Mouse (Mus musculus) brown adipose tissue, adult 24 weeks (tissue): Measurements from ENCODE around the gene Bcl2. TPM values are rescaled to one million over a fixed set of nuclear protein-coding genes. Genes with fewer than 3 reads are reported as not detected.

Source experiments
- polyA plus RNA-seq: library from polyadenylated mRNA; stranded (reverse); fragments of >200 nt; gene quantifications from 2 replicates; pipeline ENCODE4 v1.2.4, GENCODE M21; 2012; ENCODE audit not compliant: missing spikeins, insufficient read depth, insufficient read length

The Bcl2 gene
- polyA plus RNA-seq, 1 experiment = 1.3 TPM

Other genes with a start within 250 kb of the Bcl2 start
- gene Kdsr, start 45.5 kb upstream of the Bcl2 start, polyA plus RNA-seq = 16.1 and 34.1 TPM in 2 replicates
- gene Vps4b, start 82.5 kb upstream of the Bcl2 start, polyA plus RNA-seq = 29.6 and 44.8 TPM in 2 replicates
- gene Serpinb5, start 146.9 kb upstream of the Bcl2 start, polyA plus RNA-seq = not detected in 2 replicates
- gene Serpinb12, start 220.2 kb upstream of the Bcl2 start, polyA plus RNA-seq = not detected in 2 replicates